Mouse (Mus musculus) forebrain, embryonic 11.5 days (tissue): ENCODE results near the gene Dad1. TPM values are rescaled to one million over a fixed set of nuclear protein-coding genes. Genes with fewer than 3 reads are reported as not detected.

Experiments used
- ATAC-seq: fragments of 200-750 bp; cut with Nextera tagmentation; replicated peaks from 2 replicates; pipeline ENCODE4 v1.8.0; 2017; ENCODE audit warnings: moderate TSS enrichment; ENCODE audit not compliant: low FRiP score
- DNase-seq: peaks from one replicate; pipeline ENCODE4 v3.0.0-alpha.2; 2017; ENCODE audit warnings: low spot score
- H3K27ac ChIP-seq: fragments of 300-500 bp; sonication (generic); 2 replicates; pipeline ENCODE4 v1.5.1; 2014; ENCODE audit warnings: low read depth, low read length
- H3K27me3 ChIP-seq: fragments of 300-500 bp; sonication (generic); 2 replicates; pipeline ENCODE4 v1.6.1; 2014; ENCODE audit warnings: mild to moderate bottlenecking, low read length, mixed read lengths; ENCODE audit not compliant: control insufficient read depth, insufficient read depth
- H3K36me3 ChIP-seq: fragments of 300-500 bp; sonication (generic); 2 replicates; pipeline ENCODE4 v1.6.1; 2014; ENCODE audit warnings: mild to moderate bottlenecking, low read length, moderate library complexity, mixed read lengths; ENCODE audit not compliant: control insufficient read depth, insufficient read depth
- H3K4me1 ChIP-seq: fragments of 300-500 bp; sonication (generic); replicated peaks from 2 replicates; pipeline ENCODE4 v1.6.1; 2014; ENCODE audit warnings: low read length, mixed read lengths; ENCODE audit not compliant: control insufficient read depth, insufficient read depth
- H3K4me2 ChIP-seq: fragments of 300-500 bp; sonication (generic); 2 replicates; pipeline ENCODE4 v1.6.1; 2014; ENCODE audit warnings: low read depth, mild to moderate bottlenecking, low read length, moderate library complexity, mixed read lengths; ENCODE audit not compliant: severe bottlenecking
- H3K4me3 ChIP-seq: fragments of 300-500 bp; sonication (generic); 2 replicates; pipeline ENCODE4 v1.5.1; 2014; ENCODE audit warnings: low read depth, low read length
- H3K9ac ChIP-seq: fragments of 300-500 bp; sonication (generic); 2 replicates; pipeline ENCODE4 v1.6.1; 2014; ENCODE audit warnings: low read length
- H3K9me3 ChIP-seq: fragments of 300-500 bp; sonication (generic); 2 replicates; pipeline ENCODE4 v1.6.1; 2016; ENCODE audit warnings: low read length, mixed read lengths; ENCODE audit not compliant: control insufficient read depth
- WGBS: fragments of 180-500 bp; shearing (Covaris S2); extraction: QIAGEN DNeasy Blood & Tissue Kit; methylation state at CpG from one replicate; pipeline ENCODE4 v1.1.7; 2014; 5-methylcytosine and 5-hydroxymethylcytosine counted together
- polyA plus RNA-seq: library from polyadenylated mRNA; unstranded; fragments of >200 nt; fragmentation: Nextera tagmentation; extraction: Ambion mirVana; gene quantifications from 2 replicates; pipeline ENCODE4 v1.2.1, GENCODE M21; 2014

Gene Dad1
- polyA plus RNA-seq, 1 experiment from 2014 or later: 240 TPM

- peak overlapping the region; percentile 67 for H3K9ac ChIP-seq
- peak overlapping the region; percentile 57 for H3K4me3 ChIP-seq
- peak overlapping the region; percentile 90 for H3K4me2 ChIP-seq
- ATAC-seq (peak; percentile 94), DNase-seq (peak; percentile 96)
- peaks cover 6% of the 10 kb centered on the region; the same call in 1 of the 2 replicates for H3K4me1 ChIP-seq
- no peaks in the 10 kb centered on the region for H3K27me3 ChIP-seq
- H3K9me3 ChIP-seq: no peaks in the 10 kb centered on the region
- WGBS: 1% methylated on average over 35 of the region's 35 CpGs
- 0 out of 2 replicates have a peak overlapping the region, but pooled peaks have one; percentile 31 for H3K27ac ChIP-seq
- H3K36me3 ChIP-seq: no peaks in the 10 kb centered on the region; the same call in 1 of the 2 replicates
Measured at GRCm38 (mm10) chr14:54259003-54259721, 5.3 kb upstream of the Dad1 start.

GRCm38 (mm10) chr14:54258131-54258670 is 4.3 kb upstream of the Dad1 start:
- H3K4me1 ChIP-seq: peaks cover 6% of the 10 kb centered on the region; the same call in 1 of the 2 replicates
- H3K36me3 ChIP-seq: no peaks in the 10 kb centered on the region; the same call in 1 of the 2 replicates
- H3K4me3 ChIP-seq: no peak overlapping the region
- H3K27ac ChIP-seq: no peak overlapping the region
- peak overlapping the region; percentile 90; the same call in 1 of the 2 replicates for H3K4me2 ChIP-seq
- DNase-seq: no peak
- H3K27me3 ChIP-seq: no peaks in the 10 kb centered on the region
- no peak for ATAC-seq
- 56% methylated on average over 7 of the region's 7 CpGs for WGBS
- no peak overlapping the region for H3K9ac ChIP-seq
- no peaks in the 10 kb centered on the region for H3K9me3 ChIP-seq

GRCm38 (mm10) chr14:54254670-54255202 is 832 bp upstream of the Dad1 start:
- Histone ChIP-seq H3K9me3 (no peaks in the 10 kb centered on the region), H3K4me2 (peak overlapping the region; percentile 70), H3K36me3 (no peaks in the 10 kb centered on the region), H3K27ac (no peak overlapping the region), H3K27me3 (no peaks in the 10 kb centered on the region), H3K4me3 (peak overlapping the region; percentile 60), H3K4me1 (peaks cover 6% of the 10 kb centered on the region; the same call in 1 of the 2 replicates), H3K9ac (no peak overlapping the region)
- ATAC-seq (no peak), DNase-seq (no peak)
- WGBS: 69% methylated on average over 12 of the region's 12 CpGs

- H3K27ac ChIP-seq: no peak overlapping the region
- ATAC-seq (no peak), DNase-seq (no peak)
- no peak overlapping the region for H3K4me2 ChIP-seq
- H3K27me3 ChIP-seq: no peaks in the 10 kb centered on the region
- H3K9me3 ChIP-seq: no peaks in the 10 kb centered on the region
- 77% methylated on average over 4 of the region's 4 CpGs for WGBS
- no peak overlapping the region for H3K9ac ChIP-seq
- H3K4me1 ChIP-seq: no peaks in the 10 kb centered on the region; the same call in 1 of the 2 replicates
- no peaks in the 10 kb centered on the region; the same call in 1 of the 2 replicates for H3K36me3 ChIP-seq
- no peak overlapping the region for H3K4me3 ChIP-seq
Measured at GRCm38 (mm10) chr14:54250122-54250521, 3.8 kb downstream of the Dad1 start.

- no peak overlapping the region for H3K4me2 ChIP-seq
- no peaks in the 10 kb centered on the region for H3K9me3 ChIP-seq
- H3K9ac ChIP-seq: no peak overlapping the region
- DNase-seq (no peak), ATAC-seq (no peak)
- WGBS: 82% methylated on average over 9 of the region's 9 CpGs
- H3K27me3 ChIP-seq: no peaks in the 10 kb centered on the region
- no peak overlapping the region for H3K4me3 ChIP-seq
- no peak overlapping the region for H3K27ac ChIP-seq
- H3K36me3 ChIP-seq: no peaks in the 10 kb centered on the region; the same call in 1 of the 2 replicates
- no peaks in the 10 kb centered on the region; the same call in 1 of the 2 replicates for H3K4me1 ChIP-seq
Measured at GRCm38 (mm10) chr14:54249326-54249725, 4.6 kb downstream of the Dad1 start.

- no peak for ATAC-seq
- peaks cover 6% of the 10 kb centered on the region for H3K36me3 ChIP-seq
Measured at GRCm38 (mm10) chr14:54246232-54246631, 7.7 kb downstream of the Dad1 start.

GRCm38 (mm10) chr14:54244183-54244582 is 9.7 kb downstream of the Dad1 start:
- 46% methylated on average over 3 of the region's 3 CpGs for WGBS
- no peak overlapping the region for H3K9ac ChIP-seq
- no peak for ATAC-seq
- DNase-seq: no peak
- peaks cover 9% of the 10 kb centered on the region for H3K36me3 ChIP-seq
- H3K4me1 ChIP-seq: no peaks in the 10 kb centered on the region; the same call in 1 of the 2 replicates
- no peaks in the 10 kb centered on the region; the same call in 1 of the 2 replicates for H3K9me3 ChIP-seq
- H3K4me2 ChIP-seq: no peak overlapping the region
- H3K27me3 ChIP-seq: no peaks in the 10 kb centered on the region
- H3K27ac ChIP-seq: no peak overlapping the region
- H3K4me3 ChIP-seq: no peak overlapping the region

More at GRCm38 (mm10) chr14:54246232-54246631, 7.7 kb downstream of the Dad1 start:
- Histone ChIP-seq H3K9ac (no peak overlapping the region), H3K9me3 (no peaks in the 10 kb centered on the region; the same call in 1 of the 2 replicates), H3K27ac (no peak overlapping the region), H3K4me1 (no peaks in the 10 kb centered on the region; the same call in 1 of the 2 replicates), H3K4me2 (no peak overlapping the region), H3K4me3 (no peak overlapping the region), H3K27me3 (no peaks in the 10 kb centered on the region)
- WGBS: 93% methylated on average over 3 of the region's 3 CpGs
- DNase-seq: no peak

GRCm38 (mm10) chr14:54240542-54240941 is 13.4 kb downstream of the Dad1 start:
- ATAC-seq: no peak

More at GRCm38 (mm10) chr14:54240542-54240941, 13.4 kb downstream of the Dad1 start:
- Histone ChIP-seq H3K27me3 (no peaks in the 10 kb centered on the region), H3K4me2 (no peak overlapping the region), H3K9ac (no peak overlapping the region), H3K9me3 (no peaks in the 10 kb centered on the region; the same call in 1 of the 2 replicates), H3K36me3 (peaks cover 9% of the 10 kb centered on the region), H3K27ac (no peak overlapping the region), H3K4me3 (no peak overlapping the region), H3K4me1 (no peaks in the 10 kb centered on the region; the same call in 1 of the 2 replicates)
- DNase-seq: no peak
- 87% methylated on average over 5 of the region's 5 CpGs for WGBS
